Mouse (Mus musculus): ENCODE data around the gene Prkag2. TPM values are rescaled to one million over a fixed set of nuclear protein-coding genes. Genes with fewer than 3 reads are reported as not detected.

The Prkag2 gene
- polyA plus RNA-seq (2015; fragmentation: Nextera tagmentation; extraction: Ambion mirVana), result 3.6 and 3.9 TPM in 2 replicates

DNA sequence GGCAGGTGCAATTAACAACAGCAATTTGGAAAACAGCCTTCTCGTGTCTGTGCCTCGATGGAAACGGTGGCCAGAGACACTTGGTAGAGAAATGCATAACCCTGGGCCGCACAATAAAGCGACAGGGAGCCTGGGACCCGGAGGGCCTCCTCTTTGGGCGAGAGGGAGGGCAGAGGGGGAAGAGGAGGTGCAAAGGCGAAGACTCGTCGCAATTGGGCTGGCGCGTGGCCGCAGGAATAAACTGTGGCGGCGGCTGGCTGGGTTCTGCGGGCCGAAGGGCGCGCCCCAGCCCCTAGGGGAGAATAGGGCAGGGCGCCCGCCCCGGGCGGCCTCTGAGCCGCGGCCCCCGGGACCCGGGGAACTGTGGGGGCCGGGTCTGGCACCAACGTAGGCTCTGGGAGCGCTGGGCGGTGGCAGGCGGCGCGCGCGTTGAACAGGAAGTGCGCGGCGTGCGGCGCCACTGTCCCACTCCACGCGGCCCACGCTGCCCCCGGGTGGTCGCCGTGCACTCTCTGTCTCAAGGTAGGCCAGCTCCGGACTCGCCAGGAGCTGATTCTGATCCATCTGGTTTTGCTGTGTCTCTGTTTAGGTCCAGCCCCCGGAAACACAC, at the start of gene Prkag2:
Gene Prkag2 (minus strand): TSS at position 127 of the 610 bp plus-strand sequence.
- Histone ChIP-seq H3K27ac (replicated peaks) (peak within 1 kb of the TSS; percentile 78), H3K36me3 (replicated peaks) (no peaks in the 10 kb centered on the region), H3K4me3 (replicated peaks) (peak within 1 kb of the TSS; percentile 56), H3K9ac (peak within 1 kb of the TSS; percentile 46), H3K4me2 (peak within 1 kb of the TSS; percentile 69), H3K9me3 (replicated peaks) (no peaks in the 10 kb centered on the region), H3K27me3 (peaks cover 40% of the 10 kb centered on the region), H3K4me1 (replicated peaks) (peaks cover 20% of the 10 kb centered on the region; the same call in 1 of the 2 replicates)
- peak; percentile 73 for ATAC-seq (ENCODE audit: insufficient read depth)
- under 1% methylated on average over 49 of the region's 50 CpGs for WGBS (ENCODE audit: insufficient replicate concordance)

DNA sequence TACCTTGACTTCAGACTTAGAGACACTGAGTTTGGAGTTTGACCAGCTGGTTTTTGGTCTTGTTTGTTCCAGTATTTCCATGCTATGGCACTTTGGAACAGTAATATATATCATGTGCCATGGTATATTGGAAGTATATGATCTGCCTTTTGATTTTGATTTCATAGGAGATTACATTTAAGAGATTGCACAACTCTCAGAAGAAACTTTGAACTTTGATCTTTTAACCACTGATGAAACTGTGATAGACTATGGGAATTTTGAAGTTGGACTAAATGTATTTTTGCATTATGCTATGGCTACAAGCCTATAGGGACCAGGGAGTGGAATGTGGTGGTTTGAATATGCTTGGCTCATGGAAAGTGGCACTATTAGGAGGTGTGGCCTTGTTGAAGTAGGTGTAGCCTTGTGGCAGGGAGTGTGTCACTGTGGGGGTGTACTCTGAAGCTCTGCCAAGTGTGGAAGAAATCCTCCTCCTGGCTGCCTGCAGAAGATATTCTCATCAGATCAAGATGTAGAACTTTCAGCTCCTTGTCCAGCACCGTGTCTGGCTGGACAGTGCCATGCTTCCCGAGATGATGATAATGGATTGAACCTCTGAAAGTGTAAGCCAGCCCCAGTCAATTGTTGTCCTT, 49.0 kb upstream of the Prkag2 start:
- Histone ChIP-seq H3K9me3 (replicated peaks) (no peaks in the 10 kb centered on the region), H3K27ac (replicated peaks) (no peak overlapping the region), H3K4me2 (no peak overlapping the region)

DNA sequence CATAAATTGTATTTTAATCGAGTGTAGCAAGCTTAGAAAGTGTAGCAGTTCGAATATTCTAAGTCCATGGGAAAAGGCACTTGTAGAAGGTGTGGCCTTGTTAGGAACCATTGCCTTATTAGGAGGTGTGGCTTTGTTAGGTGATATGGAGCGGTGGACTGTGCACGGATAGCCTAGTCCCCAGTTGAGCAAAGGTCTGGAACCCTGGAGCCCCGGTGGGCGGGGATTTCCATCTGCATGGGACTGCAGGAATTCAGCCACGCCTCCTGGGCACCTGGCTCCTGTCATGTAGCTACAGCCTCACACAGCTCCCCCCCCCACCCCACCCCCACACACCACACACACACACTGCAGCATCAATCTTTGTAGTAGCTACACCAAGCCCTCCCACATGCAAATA, 46.3 kb upstream of the Prkag2 start:
- H3K4me3 ChIP-seq (replicated peaks), result no peak overlapping the region
- 64% methylated on average over 7 of the region's 7 CpGs for WGBS (ENCODE audit: insufficient replicate concordance)
- H3K4me1 ChIP-seq (replicated peaks), result no peaks in the 10 kb centered on the region
- no peaks in the 10 kb centered on the region for H3K36me3 ChIP-seq (replicated peaks)
- no peak overlapping the region for H3K27ac ChIP-seq (replicated peaks)
- H3K4me2 ChIP-seq, result no peak overlapping the region
- H3K27me3 ChIP-seq, result no peaks in the 10 kb centered on the region
- H3K9ac ChIP-seq, result no peak overlapping the region
- no peaks in the 10 kb centered on the region for H3K9me3 ChIP-seq (replicated peaks)
- no peak for ATAC-seq (ENCODE audit: insufficient read depth)

More for the DNA sequence above, 49.0 kb upstream of the Prkag2 start:
- Histone ChIP-seq H3K9ac (no peak overlapping the region), H3K27me3 (no peaks in the 10 kb centered on the region), H3K4me1 (replicated peaks) (no peaks in the 10 kb centered on the region), H3K36me3 (replicated peaks) (no peaks in the 10 kb centered on the region), H3K4me3 (replicated peaks) (no peak overlapping the region)
- ATAC-seq (ENCODE audit: insufficient read depth), result no peak
- WGBS (ENCODE audit: insufficient replicate concordance), result 46% methylated on average over 2 of the region's 2 CpGs

DNA sequence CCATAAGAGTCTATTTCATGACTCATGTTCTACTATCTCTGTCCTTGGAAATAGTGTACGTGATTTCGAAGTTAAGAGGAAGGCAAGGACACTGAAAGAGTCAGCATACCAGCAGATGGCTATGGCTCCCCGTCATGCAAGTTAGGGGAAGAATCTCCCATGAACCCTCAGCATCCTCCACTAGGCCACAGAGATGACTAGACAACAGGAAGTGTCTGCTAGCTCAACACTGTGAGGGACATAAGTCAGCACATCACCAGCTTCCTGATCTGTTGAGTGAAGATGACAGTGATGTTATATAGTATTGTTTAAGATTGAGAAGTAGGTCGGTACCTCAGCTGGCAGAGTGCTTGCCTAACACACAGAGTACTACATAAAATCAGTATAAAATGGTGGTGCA, 27.4 kb upstream of the Prkag2 start:
- Histone ChIP-seq H3K4me3 (replicated peaks) (no peak overlapping the region), H3K9ac (no peak overlapping the region), H3K4me1 (replicated peaks) (no peaks in the 10 kb centered on the region), H3K27me3 (no peaks in the 10 kb centered on the region), H3K27ac (replicated peaks) (no peak overlapping the region), H3K9me3 (replicated peaks) (no peaks in the 10 kb centered on the region), H3K36me3 (replicated peaks) (no peaks in the 10 kb centered on the region), H3K4me2 (no peak overlapping the region)
- WGBS (ENCODE audit: insufficient replicate concordance), result 49% methylated on average over 4 of the region's 4 CpGs
- no peak for ATAC-seq (ENCODE audit: insufficient read depth)

DNA sequence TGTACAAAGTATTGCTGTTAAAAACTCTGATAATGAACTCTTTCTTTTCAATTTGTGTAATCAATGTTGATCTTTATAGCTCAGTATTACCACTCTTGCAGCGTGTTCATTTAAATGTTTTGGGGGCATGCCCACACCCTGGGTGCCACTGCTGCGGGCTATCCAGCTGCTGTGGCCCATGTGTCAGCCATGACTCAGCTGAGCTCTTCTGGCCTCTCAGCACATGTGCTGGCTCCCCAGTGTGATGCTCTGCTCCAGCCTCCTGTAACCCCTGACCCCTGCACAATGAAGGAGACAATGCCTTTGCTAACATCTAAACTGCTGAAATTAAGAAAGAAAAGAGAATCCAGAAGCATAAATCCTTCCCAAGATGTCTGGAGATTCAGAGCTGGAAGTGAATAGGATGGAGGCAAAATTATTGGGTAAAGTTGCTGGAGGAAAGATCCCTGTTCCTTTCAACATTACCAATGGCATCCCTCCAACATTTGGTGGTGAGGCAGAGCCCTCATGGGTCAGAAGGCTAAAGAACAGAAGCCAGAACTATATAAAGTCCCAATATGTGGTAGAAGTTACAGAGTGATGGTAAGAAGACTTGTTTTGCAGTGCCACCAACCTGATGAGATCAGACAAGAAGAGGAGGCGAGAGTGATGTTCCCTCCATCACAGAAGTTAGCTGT, 25.6 kb upstream of the Prkag2 start:
- Histone ChIP-seq H3K36me3 (replicated peaks) (no peaks in the 10 kb centered on the region), H3K27me3 (no peaks in the 10 kb centered on the region), H3K4me3 (replicated peaks) (no peak overlapping the region), H3K9ac (no peak overlapping the region), H3K4me2 (no peak overlapping the region), H3K9me3 (replicated peaks) (no peaks in the 10 kb centered on the region), H3K4me1 (replicated peaks) (no peaks in the 10 kb centered on the region), H3K27ac (replicated peaks) (no peak overlapping the region)
- WGBS (ENCODE audit: insufficient replicate concordance), result 57% methylated on average over 3 of the region's 3 CpGs
- ATAC-seq (ENCODE audit: insufficient read depth), result no peak

DNA sequence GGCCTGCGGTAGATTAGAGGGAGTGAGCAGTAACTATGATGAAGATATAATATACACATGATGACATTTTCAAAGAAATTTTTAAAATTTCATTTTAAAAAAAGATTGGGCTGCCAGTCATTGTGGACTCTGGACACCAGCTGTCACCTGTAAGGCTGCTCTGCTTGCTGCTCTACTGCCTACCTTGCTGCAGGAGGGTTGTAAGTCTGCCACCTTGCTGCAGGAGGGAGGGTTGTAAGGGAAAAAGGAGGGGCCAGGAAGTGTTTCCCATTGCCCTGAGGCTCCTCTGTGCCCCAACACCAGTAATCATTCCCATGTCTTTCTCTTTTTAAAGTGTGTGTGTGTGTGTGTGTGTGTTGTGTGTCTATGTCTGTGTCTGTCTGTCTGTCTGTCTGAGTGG, 22.1 kb upstream of the Prkag2 start:
- Histone ChIP-seq H3K9ac (no peak overlapping the region), H3K4me1 (replicated peaks) (no peaks in the 10 kb centered on the region), H3K4me3 (replicated peaks) (no peak overlapping the region), H3K27ac (replicated peaks) (no peak overlapping the region), H3K4me2 (no peak overlapping the region), H3K36me3 (replicated peaks) (no peaks in the 10 kb centered on the region), H3K27me3 (no peaks in the 10 kb centered on the region; the same call in 1 of the 2 replicates), H3K9me3 (replicated peaks) (no peaks in the 10 kb centered on the region)
- ATAC-seq (ENCODE audit: insufficient read depth), result no peak
- WGBS (ENCODE audit: insufficient replicate concordance), result 57% methylated on average over 1 of the region's 1 CpGs

DNA sequence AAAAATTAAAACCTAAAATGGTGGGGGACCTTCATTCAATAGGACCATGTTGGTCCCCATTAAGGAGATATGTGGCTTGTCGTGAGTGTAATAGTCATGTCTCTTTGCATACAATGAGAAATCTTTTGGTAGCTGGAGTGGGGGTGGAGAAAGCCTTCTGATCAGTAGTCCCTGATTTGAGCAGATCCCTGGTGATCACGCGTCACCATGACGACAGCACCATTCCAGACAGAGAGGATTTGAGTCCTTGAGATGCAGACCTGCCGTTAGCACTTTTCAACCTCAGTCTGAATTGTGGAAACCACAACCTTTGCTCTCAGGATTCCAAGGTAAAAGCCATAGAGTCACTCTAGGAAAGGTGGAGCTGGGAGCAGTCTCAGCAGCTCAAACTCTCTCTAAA, 18.7 kb upstream of the Prkag2 start:
- H3K4me1 ChIP-seq (replicated peaks), result no peaks in the 10 kb centered on the region
- WGBS (ENCODE audit: insufficient replicate concordance), result 66% methylated on average over 5 of the region's 5 CpGs
- no peaks in the 10 kb centered on the region for H3K9me3 ChIP-seq (replicated peaks)
- H3K27me3 ChIP-seq, result no peaks in the 10 kb centered on the region; the same call in 1 of the 2 replicates
- no peak overlapping the region for H3K27ac ChIP-seq (replicated peaks)
- no peak for ATAC-seq (ENCODE audit: insufficient read depth)
- no peak overlapping the region for H3K4me3 ChIP-seq (replicated peaks)
- no peak overlapping the region for H3K9ac ChIP-seq
- no peaks in the 10 kb centered on the region for H3K36me3 ChIP-seq (replicated peaks)
- H3K4me2 ChIP-seq, result no peak overlapping the region

DNA sequence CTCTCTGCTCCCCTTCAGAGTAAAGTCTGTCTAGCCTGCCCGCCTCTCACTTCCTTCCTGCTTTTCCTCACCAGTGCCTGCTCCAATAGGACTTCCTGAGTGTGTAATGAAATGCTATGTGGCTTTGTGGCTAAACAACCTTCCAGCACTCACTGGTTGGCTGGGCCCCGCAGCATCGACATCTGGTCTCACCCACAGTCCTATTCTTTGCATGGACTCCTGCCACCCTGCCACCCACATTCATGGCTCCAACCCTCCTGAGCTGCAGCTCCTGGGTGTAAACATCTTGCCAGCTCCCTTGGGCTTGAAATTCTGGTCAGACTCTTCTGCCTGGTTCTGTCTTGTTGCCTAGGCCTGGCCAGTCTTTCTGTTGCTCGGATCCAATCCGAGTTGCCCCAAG, 15.6 kb upstream of the Prkag2 start:
- no peaks in the 10 kb centered on the region for H3K36me3 ChIP-seq (replicated peaks)
- no peak for ATAC-seq (ENCODE audit: insufficient read depth)
- no peaks in the 10 kb centered on the region for H3K9me3 ChIP-seq (replicated peaks)
- H3K4me2 ChIP-seq, result no peak overlapping the region
- H3K27me3 ChIP-seq, result no peaks in the 10 kb centered on the region; the same call in 1 of the 2 replicates
- H3K27ac ChIP-seq (replicated peaks), result no peak overlapping the region
- no peak overlapping the region for H3K9ac ChIP-seq
- WGBS (ENCODE audit: insufficient replicate concordance), result 30% methylated on average over 5 of the region's 5 CpGs
- no peak overlapping the region for H3K4me3 ChIP-seq (replicated peaks)
- no peaks in the 10 kb centered on the region for H3K4me1 ChIP-seq (replicated peaks)

DNA sequence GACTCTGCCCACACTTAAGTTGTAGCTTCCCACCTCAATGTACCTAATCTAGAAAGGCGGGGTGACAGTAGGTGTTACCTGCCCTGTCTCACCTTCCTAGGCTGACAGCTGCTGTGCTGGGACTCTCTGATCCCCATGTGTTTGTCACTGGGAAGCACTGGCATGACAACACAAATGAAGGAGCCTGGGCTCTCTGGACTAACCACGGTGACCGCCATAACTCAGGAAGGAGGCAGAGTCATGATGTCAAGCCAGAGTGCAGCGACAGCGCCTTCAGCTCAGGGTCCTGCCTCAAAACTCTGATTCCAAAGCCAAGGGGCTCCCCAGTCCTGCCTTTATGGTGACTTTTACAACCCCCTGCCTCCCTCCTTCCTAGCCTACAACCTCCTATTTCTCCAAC, 14.8 kb upstream of the Prkag2 start:
- Histone ChIP-seq H3K36me3 (replicated peaks) (no peaks in the 10 kb centered on the region), H3K9ac (no peak overlapping the region), H3K4me1 (replicated peaks) (no peaks in the 10 kb centered on the region), H3K9me3 (replicated peaks) (no peaks in the 10 kb centered on the region), H3K4me2 (no peak overlapping the region), H3K27ac (replicated peaks) (no peak overlapping the region), H3K27me3 (no peaks in the 10 kb centered on the region; the same call in 1 of the 2 replicates), H3K4me3 (replicated peaks) (no peak overlapping the region)
- ATAC-seq (ENCODE audit: insufficient read depth), result no peak
- 30% methylated on average over 5 of the region's 5 CpGs for WGBS (ENCODE audit: insufficient replicate concordance)

DNA sequence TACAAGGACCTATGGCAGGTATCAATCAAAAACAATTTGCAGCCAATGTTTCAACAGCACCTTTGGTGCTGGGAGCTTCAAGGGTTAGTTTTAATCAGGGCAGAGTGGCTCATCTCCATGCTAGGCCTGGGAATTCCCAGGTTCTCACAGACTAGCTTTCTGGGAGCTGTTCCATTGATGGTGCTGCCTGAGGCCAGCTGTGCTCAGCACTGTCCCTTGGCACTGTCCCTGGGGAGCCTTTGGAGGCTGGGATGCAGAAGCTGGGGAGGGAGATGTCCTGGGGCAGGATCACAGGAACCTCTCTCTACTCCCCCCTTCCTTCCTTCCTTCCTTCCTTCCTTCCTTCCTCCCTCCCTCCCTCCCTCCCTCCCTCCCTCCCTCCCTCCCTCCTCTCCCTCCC, 13.7 kb upstream of the Prkag2 start:
- no peak for ATAC-seq (ENCODE audit: insufficient read depth)
- no peak overlapping the region for H3K27ac ChIP-seq (replicated peaks)
- H3K4me1 ChIP-seq (replicated peaks), result no peaks in the 10 kb centered on the region

DNA sequence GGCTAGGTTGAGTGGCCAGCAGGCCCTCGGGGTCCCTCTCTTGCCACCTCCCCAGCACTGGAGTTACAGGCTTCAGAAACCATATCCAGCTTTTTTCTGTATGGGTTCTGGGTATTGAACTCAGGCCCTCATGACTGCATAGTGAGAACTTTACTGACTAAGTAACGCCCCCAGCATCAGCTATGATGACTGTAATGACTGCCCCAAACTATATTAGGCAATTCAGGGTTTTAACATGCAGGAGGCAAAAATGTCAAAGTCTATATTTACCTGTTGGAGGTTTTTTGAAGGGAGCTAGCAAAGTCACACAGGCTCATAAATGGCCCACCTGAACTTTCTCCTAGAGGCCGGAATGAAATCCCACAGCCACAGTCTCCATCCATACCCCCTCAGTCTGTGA, 9.9 kb upstream of the Prkag2 start:
- H3K4me1 ChIP-seq (replicated peaks), result no peaks in the 10 kb centered on the region
- WGBS (ENCODE audit: insufficient replicate concordance), result 54% methylated on average over 3 of the region's 3 CpGs
- ATAC-seq (ENCODE audit: insufficient read depth), result no peak
- H3K27me3 ChIP-seq, result no peaks in the 10 kb centered on the region
- no peak overlapping the region for H3K4me3 ChIP-seq (replicated peaks)
- H3K36me3 ChIP-seq (replicated peaks), result no peaks in the 10 kb centered on the region
- H3K27ac ChIP-seq (replicated peaks), result no peak overlapping the region
- no peaks in the 10 kb centered on the region for H3K9me3 ChIP-seq (replicated peaks)
- H3K9ac ChIP-seq, result no peak overlapping the region
- no peak overlapping the region for H3K4me2 ChIP-seq

More for the DNA sequence above, 13.7 kb upstream of the Prkag2 start:
- Histone ChIP-seq H3K9ac (no peak overlapping the region), H3K36me3 (replicated peaks) (no peaks in the 10 kb centered on the region), H3K4me2 (no peak overlapping the region), H3K27me3 (no peaks in the 10 kb centered on the region; the same call in 1 of the 2 replicates), H3K4me3 (replicated peaks) (no peak overlapping the region), H3K9me3 (replicated peaks) (no peaks in the 10 kb centered on the region)

All from liver, embryonic 15.5 days (tissue).